Mouse (Mus musculus) heart, adult 2 months (tissue): Measurements from ENCODE around the gene Teddm3. TPM values are rescaled to one million over a fixed set of nuclear protein-coding genes. Genes with fewer than 3 reads are reported as not detected.
"Not testable (repeated sequence)": the region's sequence is repeated elsewhere in the genome, so short reads cannot be mapped to it uniquely, and the experiment has no call there.

Experiments
- DNase-seq, 2 experiments: peaks; one replicate each; pipeline ENCODE4 v3.0.0; 2021
- H3K27ac ChIP-seq: fragments of 200-600 bp; 2 replicates; pipeline ENCODE4 v1.8.1; 2022
- H3K27me3 ChIP-seq: fragments of 200-500 bp; 2 replicates; pipeline ENCODE4 v1.6.1; 2012; ENCODE audit warnings: mild to moderate bottlenecking, low read length, inconsistent platforms, mixed read lengths; ENCODE audit not compliant: control insufficient read depth, insufficient read depth
- H3K36me3 ChIP-seq: fragments of 200-500 bp; 2 replicates; pipeline ENCODE4 v1.6.1; 2012; ENCODE audit warnings: low read length, inconsistent platforms; ENCODE audit not compliant: control insufficient read depth, insufficient read depth
- H3K4me1 ChIP-seq: fragments of 200-500 bp; 2 replicates; pipeline ENCODE4 v1.6.1; 2011; ENCODE audit warnings: low read length; ENCODE audit not compliant: control insufficient read depth, insufficient read depth
- H3K4me3 ChIP-seq: fragments of 200-600 bp; 2 replicates; pipeline ENCODE4 v1.8.1; 2022
- H3K79me2 ChIP-seq: fragments of 200-500 bp; replicated peaks from 2 replicates; pipeline ENCODE4 v1.6.1; 2012; ENCODE audit warnings: mild to moderate bottlenecking, inconsistent platforms, low read length, moderate library complexity, mixed read lengths; ENCODE audit not compliant: control insufficient read depth, insufficient read depth
- H3K9ac ChIP-seq: fragments of 200-500 bp; 2 replicates; pipeline ENCODE4 v1.6.1; 2012; ENCODE audit warnings: low read depth, mild to moderate bottlenecking, control low read depth, inconsistent platforms, low read length, mixed read lengths
- CTCF ChIP-seq: fragments of 200-600 bp; IDR thresholded peaks from 2 replicates; pipeline ENCODE4 v1.8.1; 2022; ENCODE audit warnings: antibody characterized with exemption, mild to moderate bottlenecking, moderate library complexity
- EP300 ChIP-seq: fragments of 200-500 bp; IDR thresholded peaks from 2 replicates; pipeline ENCODE4 v1.6.1; 2011; ENCODE audit warnings: low read depth, low read length, control low read depth; ENCODE audit not compliant: insufficient read depth
- POLR2A ChIP-seq: fragments of 200-500 bp; IDR thresholded peaks from 2 replicates; pipeline ENCODE4 v1.6.1; 2011; ENCODE audit warnings: mild to moderate bottlenecking, low read depth, low read length, control low read depth; ENCODE audit not compliant: insufficient read depth
- WGBS: fragments of 180-500 bp; shearing (Covaris S2); methylation state at CpG from one replicate; pipeline ENCODE4 v1.1.7; 2018; 5-methylcytosine and 5-hydroxymethylcytosine counted together
- intact Hi-C: fragments of 180-260 bp; cut with DNase I; formaldehyde crosslinking; loops from one replicate; pipeline ENCODE4 v1.15.1; 2025
- polyA plus RNA-seq: library from polyadenylated mRNA; depleted of rRNA; stranded (reverse); fragments of >200 nt; gene quantifications from 2 replicates; pipeline ENCODE4 v1.2.3, GENCODE M21; 2012; rRNA removed
- total RNA-seq, 2 experiments: library from RNA; stranded (reverse); gene quantifications; 2 replicates each; pipeline ENCODE4 v1.2.3; 2021

The Teddm3 gene
- total and polyA plus RNA-seq, 3 experiments = not detected

DNA sequence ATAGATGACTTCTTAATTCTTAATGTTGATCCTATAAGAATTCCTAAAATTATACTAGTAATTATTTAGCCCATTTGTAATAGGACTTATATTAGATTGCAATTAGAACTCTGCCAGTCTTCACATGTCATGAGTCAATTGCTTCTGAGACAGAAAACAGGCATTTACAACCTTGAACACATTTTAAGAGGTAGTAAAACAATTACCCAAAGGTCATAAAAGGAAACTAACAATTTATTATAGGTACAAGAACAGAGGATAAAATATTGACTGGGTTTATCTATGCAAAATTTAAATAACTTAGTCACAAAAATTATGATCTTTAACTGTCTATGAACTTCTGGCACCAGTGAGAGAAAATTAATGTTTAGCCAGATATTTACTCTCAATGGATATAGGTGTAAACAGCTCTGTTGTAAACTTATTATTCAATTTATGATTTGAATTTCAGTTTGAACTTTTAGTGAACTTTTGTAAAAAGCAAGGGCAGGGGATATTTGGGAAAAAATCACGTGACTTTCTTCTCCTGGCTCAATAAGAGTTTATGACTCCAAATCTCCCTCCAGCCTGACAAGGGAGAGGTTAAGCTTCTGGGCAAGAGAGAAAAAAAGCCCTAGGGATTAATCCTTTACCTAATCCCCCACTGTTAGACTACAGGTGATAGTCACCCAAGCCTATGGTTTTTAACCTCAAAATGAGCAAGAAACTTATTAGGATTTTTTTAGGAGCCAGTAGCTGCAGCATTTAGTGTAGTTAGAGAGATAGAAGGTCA, 17.3 kb downstream of the Teddm3 start:
- intact Hi-C loops = no loop called here
- Histone ChIP-seq H3K9ac (no peak overlapping the region), H3K27me3 (no peaks in the 10 kb centered on the region), H3K79me2 (no peaks in the 10 kb centered on the region), H3K36me3 (no peaks in the 10 kb centered on the region), H3K27ac (no peak overlapping the region), H3K4me1 (no peaks in the 10 kb centered on the region), H3K4me3 (no peak overlapping the region)
- TF ChIP-seq CTCF = no peak
- TF ChIP-seq POLR2A = no peak
- 50% methylated on average over 1 of the region's 1 CpGs for WGBS
- DNase-seq = no peak

DNA sequence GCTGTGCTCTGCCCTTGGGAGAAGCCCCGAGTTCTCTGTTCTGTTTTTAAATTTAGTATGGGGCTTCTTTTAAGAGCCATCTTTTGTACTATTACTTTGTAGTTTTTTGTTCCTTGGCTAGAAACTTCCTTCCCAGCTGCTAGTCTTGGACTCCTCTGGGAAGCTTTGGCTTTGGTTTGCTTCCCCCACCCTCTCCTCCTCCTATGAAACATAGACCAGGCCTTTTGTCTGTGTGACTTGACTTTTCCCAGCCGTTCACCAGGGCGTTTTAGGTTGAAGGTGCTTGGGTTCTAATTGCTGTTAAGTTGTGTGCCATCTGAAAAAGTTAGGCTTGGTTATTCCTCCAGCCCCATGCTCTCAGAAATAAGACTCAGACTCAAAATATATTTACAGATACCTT, 26.1 kb downstream of the Teddm3 start:
- H3K9ac ChIP-seq, H3K4me3 ChIP-seq, H3K36me3 ChIP-seq, H3K79me2 ChIP-seq, H3K27ac ChIP-seq, DNase-seq, H3K4me1 ChIP-seq, H3K27me3 ChIP-seq, intact Hi-C loops: not testable (repeated sequence)
- WGBS = 62% methylated on average over 3 of the region's 3 CpGs

GRCm38 (mm10) chr16:21122776-21123175, 31.0 kb downstream of the Teddm3 start:
- H3K4me1 ChIP-seq, H3K4me3 ChIP-seq, H3K36me3 ChIP-seq, DNase-seq, intact Hi-C loops, H3K9ac ChIP-seq, H3K27ac ChIP-seq, H3K27me3 ChIP-seq, H3K79me2 ChIP-seq: not testable (repeated sequence)
- 66% methylated on average over 2 of the region's 2 CpGs for WGBS

DNA sequence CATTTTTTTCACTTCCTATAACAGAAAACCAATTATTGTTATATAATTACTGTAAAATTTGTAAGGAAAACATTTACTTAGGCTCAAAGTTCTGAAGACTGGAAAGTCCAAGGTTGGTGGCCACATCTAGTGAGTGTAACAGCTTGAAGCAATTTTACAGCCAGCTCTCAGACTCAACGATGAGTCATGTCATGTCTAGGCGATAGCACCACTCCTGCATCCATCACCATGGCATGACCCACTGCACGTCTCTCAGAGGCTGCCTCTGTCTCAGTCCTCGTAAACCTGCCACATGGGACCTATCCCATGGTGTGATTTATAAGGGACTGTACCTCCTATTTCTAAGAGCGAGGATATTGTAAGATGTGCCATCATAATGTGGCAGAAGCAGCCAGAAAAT, 37.7 kb downstream of the Teddm3 start:
- TF ChIP-seq EP300 = no peak
- no peak for TF ChIP-seq POLR2A
- TF ChIP-seq CTCF = no peak
- H3K4me1 ChIP-seq = no peaks in the 10 kb centered on the region
- H3K79me2 ChIP-seq = no peaks in the 10 kb centered on the region
- DNase-seq = no peak
- H3K27ac ChIP-seq = no peak overlapping the region
- intact Hi-C loops = no loop called here
- no peak overlapping the region for H3K9ac ChIP-seq
- 76% methylated on average over 5 of the region's 5 CpGs for WGBS
- H3K36me3 ChIP-seq = no peaks in the 10 kb centered on the region
- H3K27me3 ChIP-seq = no peaks in the 10 kb centered on the region
- H3K4me3 ChIP-seq = no peak overlapping the region

GRCm38 (mm10) chr16:21109473-21109872, 44.3 kb downstream of the Teddm3 start:
- Histone ChIP-seq H3K4me3 (no peak overlapping the region), H3K9ac (no peak overlapping the region), H3K36me3 (no peaks in the 10 kb centered on the region), H3K27ac (no peak overlapping the region), H3K79me2 (no peaks in the 10 kb centered on the region), H3K27me3 (no peaks in the 10 kb centered on the region), H3K4me1 (no peaks in the 10 kb centered on the region)
- TF ChIP-seq CTCF (0 out of 2 replicates have a peak, but pooled peaks have one; percentile 16), EP300 (no peak), POLR2A (no peak)
- intact Hi-C loops = no loop called here
- WGBS = 67% methylated on average over 1 of the region's 1 CpGs
- DNase-seq = no peak

Other genes starting within 250 kb of the Teddm3 start
- gene Ephb3, start 50.8 kb upstream of the Teddm3 start, total RNA-seq = 1 to 10 TPM; 6.3 to 7.0 TPM
- gene Ephb3, start 50.8 kb upstream of the Teddm3 start, polyA plus RNA-seq = 9.9 and 11.3 TPM in 2 replicates